Mouse (Mus musculus): ENCODE results near the gene Pih1d3. TPM values are rescaled to one million over a fixed set of nuclear protein-coding genes. Genes with fewer than 3 reads are reported as not detected.

Pih1d3 gene
- polyA plus RNA-seq, 1 experiment from 2014 or later = not detected

DNA sequence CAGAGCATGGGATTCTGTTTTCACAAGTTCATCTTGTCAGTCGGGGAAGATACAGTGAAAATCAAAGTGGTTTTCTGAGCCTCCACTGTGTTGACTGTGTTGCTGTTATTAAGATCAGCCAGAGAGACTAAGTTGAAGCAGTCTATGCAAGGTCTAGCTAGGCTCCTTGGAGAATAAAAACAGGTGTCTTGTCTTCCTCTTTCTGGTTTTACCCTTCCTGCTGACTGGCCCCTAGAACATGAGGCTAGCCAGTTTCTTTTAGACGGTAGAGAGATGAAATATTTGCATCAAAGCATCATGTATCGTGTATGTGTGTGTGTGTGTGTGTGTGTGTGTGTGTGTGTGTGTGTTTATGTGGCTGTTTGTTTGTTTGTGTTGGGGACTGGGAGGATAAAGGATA, 16.9 kb upstream of the Pih1d3 start:
- H3K9ac ChIP-seq (ENCODE audit: low read length) = no peak overlapping the region
- H3K36me3 ChIP-seq (ENCODE audit: control insufficient read depth, insufficient read depth, low read length) = no peaks in the 10 kb centered on the region
- no peaks in the 10 kb centered on the region for H3K9me3 ChIP-seq (replicated peaks; ENCODE audit: control insufficient read depth, low read length)
- H3K4me1 ChIP-seq (ENCODE audit: control insufficient read depth, insufficient read depth, low read length) = no peaks in the 10 kb centered on the region
- WGBS = 71% methylated on average over 3 of the region's 3 CpGs
- no peak overlapping the region for H3K4me3 ChIP-seq (ENCODE audit: low read depth, low read length)
- ATAC-seq = peak; percentile 50; the same call in 1 of the 2 replicates
- no peak overlapping the region for H3K27ac ChIP-seq (ENCODE audit: low read depth, low read length)
- DNase-seq (ENCODE audit: low spot score) = no peak
- no peaks in the 10 kb centered on the region for H3K27me3 ChIP-seq (replicated peaks; ENCODE audit: control insufficient read depth, insufficient read depth, low read length)
- H3K4me2 ChIP-seq (ENCODE audit: low read length) = no peak overlapping the region

DNA sequence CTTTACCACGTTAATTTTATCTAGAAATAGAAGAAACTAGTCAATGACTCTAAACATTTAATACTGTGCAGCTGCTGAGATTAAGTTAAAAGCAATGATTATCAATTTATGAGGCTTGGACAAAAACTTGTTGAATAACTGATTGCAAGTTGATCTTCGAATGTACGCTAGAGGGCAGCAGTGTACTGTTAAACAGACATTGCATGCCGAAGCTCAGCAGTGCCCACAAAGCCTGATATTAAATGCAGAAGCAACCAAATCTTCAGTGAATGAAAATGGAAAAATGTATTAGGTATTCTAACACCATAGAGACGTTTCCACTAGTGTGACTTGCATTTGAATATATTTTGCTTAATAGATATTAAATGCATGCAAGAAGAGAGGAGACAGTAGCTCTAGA, 12.5 kb upstream of the Pih1d3 start:
- Histone ChIP-seq H3K27ac (ENCODE audit: low read depth, low read length) (no peak overlapping the region), H3K4me2 (ENCODE audit: low read length) (no peak overlapping the region), H3K4me3 (ENCODE audit: low read depth, low read length) (no peak overlapping the region), H3K36me3 (ENCODE audit: control insufficient read depth, insufficient read depth, low read length) (no peaks in the 10 kb centered on the region), H3K27me3 (replicated peaks; ENCODE audit: control insufficient read depth, insufficient read depth, low read length) (no peaks in the 10 kb centered on the region), H3K4me1 (ENCODE audit: control insufficient read depth, insufficient read depth, low read length) (no peaks in the 10 kb centered on the region), H3K9ac (ENCODE audit: low read length) (no peak overlapping the region), H3K9me3 (replicated peaks; ENCODE audit: control insufficient read depth, low read length) (no peaks in the 10 kb centered on the region)
- DNase-seq (ENCODE audit: low spot score) (peak; percentile 93), ATAC-seq (peak; percentile 71; the same call in 1 of the 2 replicates)
- under 1% methylated on average over 5 of the region's 5 CpGs for WGBS

DNA sequence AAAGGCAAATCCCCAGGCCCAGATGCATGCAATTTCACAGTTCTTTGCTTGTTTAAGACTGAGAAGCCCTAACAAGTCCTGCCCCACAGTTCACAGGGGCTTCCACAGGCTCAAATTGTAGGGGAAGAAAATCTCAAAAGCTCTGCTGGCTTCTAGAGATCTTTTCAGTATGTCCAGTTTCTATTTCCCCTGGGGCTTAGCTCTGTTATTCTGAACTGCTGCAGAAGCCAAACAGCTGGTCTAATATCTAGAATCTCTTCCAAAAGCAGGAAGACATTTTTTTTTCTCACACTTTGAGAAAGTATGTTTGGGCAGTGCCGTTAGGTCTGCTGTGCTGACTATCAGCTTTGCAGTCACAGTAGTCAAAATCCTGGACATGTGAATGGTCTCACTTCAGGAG, 7.8 kb upstream of the Pih1d3 start:
- Histone ChIP-seq H3K4me3 (ENCODE audit: low read depth, low read length) (no peak overlapping the region), H3K4me1 (ENCODE audit: control insufficient read depth, insufficient read depth, low read length) (no peaks in the 10 kb centered on the region), H3K4me2 (ENCODE audit: low read length) (no peak overlapping the region), H3K9ac (ENCODE audit: low read length) (no peak overlapping the region), H3K27ac (ENCODE audit: low read depth, low read length) (no peak overlapping the region), H3K27me3 (replicated peaks; ENCODE audit: control insufficient read depth, insufficient read depth, low read length) (no peaks in the 10 kb centered on the region), H3K36me3 (ENCODE audit: control insufficient read depth, insufficient read depth, low read length) (no peaks in the 10 kb centered on the region), H3K9me3 (replicated peaks; ENCODE audit: control insufficient read depth, low read length) (no peaks in the 10 kb centered on the region)
- DNase-seq (ENCODE audit: low spot score) (no peak), ATAC-seq (no peak)
- WGBS = 94% methylated on average over 1 of the region's 1 CpGs

DNA sequence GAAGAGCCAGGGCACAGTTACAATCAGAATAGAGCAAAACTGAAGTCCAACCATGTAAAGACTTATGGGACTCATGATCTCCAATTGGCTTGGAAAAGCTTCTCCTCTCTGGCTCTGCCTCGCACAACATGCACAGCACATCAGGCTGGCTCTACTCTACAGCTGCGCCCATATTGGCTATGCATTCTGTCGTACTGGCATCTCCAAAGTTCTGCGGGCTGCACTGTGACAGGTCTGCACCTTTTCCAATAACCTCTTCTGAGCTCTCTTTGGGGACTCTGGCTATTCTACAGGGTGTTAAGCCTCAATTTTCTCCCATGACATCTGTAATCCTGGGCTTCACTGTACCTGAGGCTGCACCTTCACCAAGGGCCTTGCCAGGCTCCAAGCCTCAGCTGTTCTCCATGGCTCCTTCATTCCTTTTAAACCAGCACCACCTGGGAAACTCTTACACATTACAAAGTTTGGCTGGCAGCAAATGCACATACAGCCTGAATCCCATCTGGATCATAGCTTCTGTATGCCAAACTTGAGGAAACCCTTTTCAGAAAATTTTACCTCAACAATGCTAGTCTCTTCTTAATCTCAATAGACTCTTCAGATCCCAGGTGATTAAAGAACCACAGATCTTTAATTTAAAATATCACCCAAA, 1.9 kb upstream of the Pih1d3 start:
- DNase-seq (ENCODE audit: low spot score) (no peak), ATAC-seq (no peak)
- H3K9me3 ChIP-seq (replicated peaks; ENCODE audit: control insufficient read depth, low read length) = no peaks in the 10 kb centered on the region
- no peak overlapping the region for H3K4me2 ChIP-seq (ENCODE audit: low read length)
- H3K27ac ChIP-seq (ENCODE audit: low read depth, low read length) = no peak overlapping the region
- 87% methylated on average over 4 of the region's 4 CpGs for WGBS
- H3K4me3 ChIP-seq (ENCODE audit: low read depth, low read length) = no peak overlapping the region
- no peaks in the 10 kb centered on the region for H3K36me3 ChIP-seq (ENCODE audit: control insufficient read depth, insufficient read depth, low read length)
- no peaks in the 10 kb centered on the region for H3K27me3 ChIP-seq (replicated peaks; ENCODE audit: control insufficient read depth, insufficient read depth, low read length)
- no peaks in the 10 kb centered on the region for H3K4me1 ChIP-seq (ENCODE audit: control insufficient read depth, insufficient read depth, low read length)
- H3K9ac ChIP-seq (ENCODE audit: low read length) = no peak overlapping the region

DNA sequence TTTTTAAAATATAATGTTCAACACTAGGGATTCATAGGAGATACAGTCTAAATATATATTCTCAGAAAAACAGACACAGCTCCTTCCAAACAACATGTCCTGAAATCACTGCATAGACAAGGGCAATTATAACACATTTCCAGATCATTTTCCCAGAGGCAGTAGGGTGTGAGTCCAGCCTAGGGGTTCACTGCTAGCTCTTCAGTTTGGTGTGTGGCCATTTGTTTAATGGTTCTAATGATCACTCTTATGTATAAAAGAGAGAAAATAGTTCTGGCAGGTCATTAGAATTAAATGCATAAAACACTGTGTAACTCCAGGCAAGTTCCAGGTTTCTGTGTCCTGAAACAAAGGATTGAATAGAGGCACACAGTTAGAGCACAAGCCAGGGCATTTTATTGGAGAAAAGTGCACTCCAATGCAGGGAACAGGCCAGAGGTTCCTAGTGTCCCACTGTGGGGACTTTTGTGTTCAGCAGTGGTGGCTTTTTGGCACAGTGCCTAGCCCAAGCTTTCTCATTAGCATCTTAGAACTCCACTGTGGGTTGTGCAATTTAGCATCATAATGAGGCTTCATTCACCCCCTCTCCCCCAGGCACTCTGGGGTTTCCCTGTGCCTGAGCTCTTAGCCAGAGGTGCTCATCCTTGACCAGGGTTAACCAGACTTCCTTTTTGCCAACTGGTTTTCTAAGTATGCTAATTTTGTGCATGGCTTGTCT, 10.8 kb downstream of the Pih1d3 start:
- H3K4me1 ChIP-seq (ENCODE audit: control insufficient read depth, insufficient read depth, low read length) = no peaks in the 10 kb centered on the region
- DNase-seq (ENCODE audit: low spot score) = peak; percentile 94
- H3K27me3 ChIP-seq (replicated peaks; ENCODE audit: control insufficient read depth, insufficient read depth, low read length) = peaks cover 19% of the 10 kb centered on the region
- H3K9me3 ChIP-seq (replicated peaks; ENCODE audit: control insufficient read depth, low read length) = no peaks in the 10 kb centered on the region
- no peak overlapping the region for H3K27ac ChIP-seq (ENCODE audit: low read depth, low read length)
- no peak overlapping the region for H3K9ac ChIP-seq (ENCODE audit: low read length)
- no peak overlapping the region for H3K4me3 ChIP-seq (ENCODE audit: low read depth, low read length)
- no peak overlapping the region for H3K4me2 ChIP-seq (ENCODE audit: low read length)
- ATAC-seq = peak; percentile 96
- no peaks in the 10 kb centered on the region for H3K36me3 ChIP-seq (ENCODE audit: control insufficient read depth, insufficient read depth, low read length)

DNA sequence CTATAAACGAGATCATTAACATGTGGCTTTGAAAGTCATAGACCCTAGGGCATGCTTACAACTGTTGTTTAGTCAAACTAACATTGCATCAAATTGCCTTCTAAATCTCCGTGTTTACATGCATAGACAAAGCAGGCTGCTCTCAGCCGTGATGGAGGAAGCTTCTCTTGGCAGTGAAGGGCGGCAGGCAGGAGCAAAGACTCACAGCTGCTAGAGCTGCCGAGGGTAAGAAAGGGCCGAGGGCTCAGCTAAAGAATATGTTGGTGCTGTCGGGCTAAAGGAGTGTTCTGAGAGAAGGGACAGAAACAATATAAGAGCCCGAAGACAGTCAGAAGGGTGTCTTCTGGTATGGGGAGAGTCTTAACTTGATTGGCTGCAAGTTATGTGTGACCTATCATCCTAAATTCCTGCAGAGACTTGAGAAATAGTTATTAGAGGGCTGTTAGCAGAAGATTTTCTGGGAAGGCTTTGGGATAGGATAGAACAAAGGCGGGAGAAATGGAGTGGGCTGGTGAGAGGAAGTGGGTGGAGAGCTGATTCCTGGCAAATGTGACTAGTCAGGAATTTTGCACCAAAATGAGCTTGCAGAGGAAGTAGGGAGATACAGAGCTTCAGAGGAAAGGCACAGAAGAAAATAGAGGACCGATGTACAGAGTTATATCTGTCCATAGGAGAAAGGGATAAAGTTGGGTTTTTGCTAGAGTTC, 37.7 kb downstream of the Pih1d3 start:
- Histone ChIP-seq H3K4me1 (ENCODE audit: control insufficient read depth, insufficient read depth, low read length) (no peaks in the 10 kb centered on the region), H3K27me3 (replicated peaks; ENCODE audit: control insufficient read depth, insufficient read depth, low read length) (no peaks in the 10 kb centered on the region), H3K27ac (ENCODE audit: low read depth, low read length) (no peak overlapping the region), H3K4me2 (ENCODE audit: low read length) (no peak overlapping the region), H3K9me3 (replicated peaks; ENCODE audit: control insufficient read depth, low read length) (no peaks in the 10 kb centered on the region), H3K36me3 (ENCODE audit: control insufficient read depth, insufficient read depth, low read length) (no peaks in the 10 kb centered on the region), H3K9ac (ENCODE audit: low read length) (no peak overlapping the region), H3K4me3 (ENCODE audit: low read depth, low read length) (no peak overlapping the region)
- DNase-seq (ENCODE audit: low spot score) (no peak), ATAC-seq (no peak)
- 67% methylated on average over 10 of the region's 10 CpGs for WGBS

Other genes with a start within 250 kb of the Pih1d3 start
- gene AC153137.1, start 244.9 kb upstream of the Pih1d3 start, polyA plus RNA-seq (2014; fragmentation: Nextera tagmentation; extraction: Ambion mirVana) = not detected in 2 replicates
- not detected in 2 replicates for gene Lgsn, start 46.4 kb upstream of the Pih1d3 start, polyA plus RNA-seq (2014; fragmentation: Nextera tagmentation; extraction: Ambion mirVana)
- gene 4931428L18Rik, start 154 bp upstream of the Pih1d3 start, polyA plus RNA-seq (2014; fragmentation: Nextera tagmentation; extraction: Ambion mirVana) = not detected in 2 replicates